Mouse (Mus musculus) liver, embryonic 14.5 days (tissue): ENCODE results near the gene Fbxw11. TPM values are rescaled to one million over a fixed set of nuclear protein-coding genes. Genes with fewer than 3 reads are reported as not detected.

ENCODE experiments used
- ATAC-seq: fragments of 200-750 bp; cut with Nextera tagmentation; 2 replicates; pipeline ENCODE4 v1.8.0; 2017; ENCODE audit warnings: moderate number of reproducible peaks, mild to moderate bottlenecking, moderate library complexity; ENCODE audit not compliant: insufficient read depth
- DNase-seq, 3 experiments: peaks; one replicate each; pipeline ENCODE4 v3.0.0-alpha.2; 2012 to 2013; ENCODE audit warnings: low read depth in 3 of 3, low spot score in 3 of 3
- H3K27ac ChIP-seq: fragments of 300-500 bp; sonication (generic); 2 replicates; pipeline ENCODE4 v1.5.1; 2014; ENCODE audit warnings: moderate library complexity, mild to moderate bottlenecking, control low read depth, inconsistent platforms
- H3K27me3 ChIP-seq: fragments of 300-500 bp; sonication (generic); 2 replicates; pipeline ENCODE4 v1.6.1; 2014; ENCODE audit warnings: mild to moderate bottlenecking, low read length, moderate library complexity; ENCODE audit not compliant: control insufficient read depth, insufficient read depth
- H3K36me3 ChIP-seq: fragments of 300-500 bp; sonication (generic); replicated peaks from 2 replicates; pipeline ENCODE4 v1.6.1; 2014; ENCODE audit warnings: low read depth; ENCODE audit not compliant: control insufficient read depth, insufficient read depth
- H3K4me1 ChIP-seq, 2 experiments: fragments of 200-500 bp in 1 of 2; fragments of 300-500 bp in 1 of 2; sonication (generic) in 1 of 2; replicated peaks; 2 replicates each; pipeline ENCODE4 v1.6.1; 2012 to 2014; ENCODE audit warnings: antibody characterized with exemption in 1 of 2, inconsistent platforms in 1 of 2, low read length in 1 of 2; ENCODE audit not compliant: control insufficient read depth in 2 of 2, insufficient read depth in 2 of 2
- H3K4me2 ChIP-seq: fragments of 300-500 bp; sonication (generic); 2 replicates; pipeline ENCODE4 v1.6.1; 2014; ENCODE audit warnings: low read depth, mild to moderate bottlenecking, control low read depth, moderate library complexity
- H3K4me3 ChIP-seq, 2 experiments: fragments of 200-500 bp in 1 of 2; fragments of 300-500 bp in 1 of 2; sonication (generic) in 1 of 2; 2 replicates each; pipeline ENCODE4 v1.5.1; 2012 to 2014; ENCODE audit warnings: low read depth in 2 of 2, low read length in 2 of 2, mild to moderate bottlenecking in 2 of 2, control low read depth in 1 of 2, inconsistent platforms in 1 of 2, moderate library complexity in 1 of 2; ENCODE audit not compliant: insufficient read depth in 1 of 2
- H3K9ac ChIP-seq: fragments of 300-500 bp; sonication (generic); replicated peaks from 2 replicates; pipeline ENCODE4 v1.6.1; 2014; ENCODE audit warnings: mild to moderate bottlenecking, control low read depth, moderate library complexity
- H3K9me3 ChIP-seq: fragments of 300-500 bp; sonication (generic); 2 replicates; pipeline ENCODE4 v1.6.1; 2016; ENCODE audit warnings: low read length, mixed read lengths; ENCODE audit not compliant: control insufficient read depth
- CTCF ChIP-seq: IDR thresholded peaks from 2 replicates; pipeline ENCODE4 v1.5.1; 2016; ENCODE audit warnings: antibody characterized with exemption, low read depth, control low read depth
- EP300 ChIP-seq: IDR thresholded peaks from 2 replicates; pipeline ENCODE4 v1.6.1; 2016; ENCODE audit warnings: antibody characterized with exemption, low read depth
- WGBS: fragments of 180-500 bp; shearing (Covaris S2); extraction: QIAGEN DNeasy Blood & Tissue Kit; methylation state at CpG from one replicate; pipeline ENCODE4 v1.1.7; 2014; ENCODE audit not compliant: insufficient replicate concordance; 5-methylcytosine and 5-hydroxymethylcytosine counted together
- polyA plus RNA-seq, 2 experiments: library from polyadenylated mRNA; depleted of rRNA in 1 of 2; stranded (reverse) in 1 of 2; unstranded in 1 of 2; fragments of >200 nt; fragmentation: Nextera tagmentation in 1 of 2; extraction: Ambion mirVana in 1 of 2; gene quantifications; 2 replicates each; pipeline versions ENCODE4 v1.2.1 to v1.2.3; 2012 to 2014

Gene Fbxw11
- polyA plus RNA-seq, 2 experiments: 10.9 to 13.9 TPM

DNA sequence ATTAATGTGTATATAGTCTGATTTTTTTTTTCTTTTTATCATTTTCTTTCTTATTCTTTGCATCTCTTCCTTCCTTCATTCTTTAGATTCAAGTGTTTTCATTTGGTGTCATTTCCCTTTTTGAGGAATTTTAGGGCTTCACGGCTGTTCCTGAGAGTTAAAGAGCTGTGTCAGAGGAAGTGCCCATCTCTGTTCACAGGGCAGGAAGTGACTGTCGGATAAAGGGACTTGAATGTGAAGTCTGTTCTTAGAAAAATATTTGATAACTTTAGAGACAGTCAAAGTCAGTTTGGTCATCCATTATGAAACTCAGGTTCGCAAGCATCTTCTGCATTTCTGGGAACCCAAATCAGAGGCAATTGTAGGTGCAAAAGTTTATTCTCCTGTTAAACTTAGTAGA, 55.2 kb downstream of the Fbxw11 start:
- H3K4me3 ChIP-seq: no peak overlapping the region
- ATAC-seq: no peak
- no peak overlapping the region for H3K4me2 ChIP-seq
- H3K9ac ChIP-seq: no peak overlapping the region
- H3K9me3 ChIP-seq: no peaks in the 10 kb centered on the region
- no peak overlapping the region for H3K27ac ChIP-seq
- peaks cover 2 to 15% of the 10 kb centered on the region in 2 experiments; a peak in 3 of 4 replicates for H3K4me1 ChIP-seq
- H3K36me3 ChIP-seq: no peaks in the 10 kb centered on the region
- 13% methylated on average over 3 of the region's 3 CpGs for WGBS
- TF ChIP-seq CTCF (no peak), EP300 (no peak)
- H3K27me3 ChIP-seq: no peaks in the 10 kb centered on the region
- DNase-seq: no peak

DNA sequence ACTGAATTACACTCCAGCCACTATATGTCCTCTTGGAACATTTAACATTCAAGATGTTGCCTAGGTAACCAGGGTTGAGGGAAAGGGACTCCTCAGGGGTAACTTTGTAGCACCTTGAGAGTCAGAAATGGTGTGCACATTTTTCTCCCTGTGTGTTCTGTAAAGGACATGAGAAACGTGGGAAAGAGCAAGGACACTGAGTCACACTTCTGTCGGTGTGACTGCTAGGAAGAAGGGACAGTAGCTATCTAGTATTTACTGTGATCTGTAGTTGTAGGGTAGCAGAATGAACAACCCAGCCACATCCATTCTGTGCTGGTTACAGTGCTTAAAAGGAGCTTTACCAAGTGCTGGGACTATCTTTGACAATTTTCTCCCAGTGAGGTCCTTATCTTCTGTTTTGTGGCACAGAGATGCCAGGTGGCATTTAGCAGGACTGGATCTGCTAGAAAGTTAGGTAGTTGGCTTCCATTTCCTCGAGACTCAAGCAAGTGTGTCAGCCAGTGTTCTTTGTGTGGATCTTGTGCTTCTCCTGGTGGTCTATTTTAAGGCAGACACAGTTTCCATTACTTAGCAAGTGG, 57.5 kb downstream of the Fbxw11 start:
- H3K36me3 ChIP-seq: no peaks in the 10 kb centered on the region
- no peak overlapping the region for H3K27ac ChIP-seq
- H3K9ac ChIP-seq: no peak overlapping the region
- 47% methylated on average over 3 of the region's 3 CpGs for WGBS
- ATAC-seq (no peak), DNase-seq (no peak)
- H3K9me3 ChIP-seq: no peaks in the 10 kb centered on the region
- TF ChIP-seq CTCF (no peak), EP300 (no peak)
- H3K4me1 ChIP-seq: peaks cover 2 to 15% of the 10 kb centered on the region in 2 experiments; a peak in 3 of 4 replicates
- H3K4me3 ChIP-seq: no peak overlapping the region
- no peak overlapping the region for H3K4me2 ChIP-seq
- no peaks in the 10 kb centered on the region for H3K27me3 ChIP-seq

GRCm38 (mm10) chr11:32701566-32701965, 59.0 kb downstream of the Fbxw11 start:
- ATAC-seq (no peak), DNase-seq (no peak)
- Histone ChIP-seq H3K4me1 (peaks cover 2 to 11% of the 10 kb centered on the region in 2 experiments; a peak in 3 of 4 replicates), H3K9me3 (no peaks in the 10 kb centered on the region), H3K27ac (no peak overlapping the region), H3K27me3 (no peaks in the 10 kb centered on the region), H3K36me3 (no peaks in the 10 kb centered on the region), H3K4me2 (no peak overlapping the region), H3K4me3 (no peak overlapping the region), H3K9ac (no peak overlapping the region)
- WGBS: 71% methylated on average over 3 of the region's 3 CpGs
- TF ChIP-seq EP300 (no peak), CTCF (no peak)

DNA sequence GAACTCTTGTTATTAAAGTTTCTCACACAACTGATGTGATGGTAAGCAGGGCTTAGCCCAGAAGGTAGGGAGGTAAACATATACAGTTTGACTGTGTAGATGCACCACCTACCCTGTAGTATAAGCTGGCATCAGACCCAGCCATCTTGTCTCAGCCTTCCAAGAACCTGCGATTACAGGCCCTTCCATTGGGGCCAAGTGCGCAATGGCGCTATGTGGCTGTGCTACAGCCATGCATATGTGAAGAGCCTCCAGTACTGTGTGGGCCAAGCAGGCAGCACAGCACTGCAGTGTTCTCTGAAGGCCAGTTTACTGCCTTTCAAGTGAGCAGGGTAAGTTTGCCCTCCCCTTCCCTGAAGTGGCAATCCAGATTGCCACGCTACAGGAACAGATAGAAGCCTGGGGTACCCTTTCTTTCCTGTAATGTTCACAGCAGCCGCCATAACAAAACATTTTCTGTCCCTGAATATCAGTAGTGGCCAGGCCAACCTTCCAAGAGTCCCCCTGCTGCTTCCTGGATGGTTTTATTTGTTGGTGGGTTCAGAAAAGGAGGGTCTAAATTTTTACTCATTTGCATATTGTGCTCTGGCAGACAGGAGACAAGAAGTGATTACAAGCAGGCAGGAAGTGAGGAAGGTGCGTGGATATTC, 61.8 kb downstream of the Fbxw11 start:
- Histone ChIP-seq H3K36me3 (no peaks in the 10 kb centered on the region), H3K4me2 (no peak overlapping the region), H3K27ac (no peak overlapping the region), H3K9me3 (no peaks in the 10 kb centered on the region), H3K9ac (no peak overlapping the region), H3K4me3 (no peak overlapping the region), H3K27me3 (no peaks in the 10 kb centered on the region), H3K4me1 (peaks cover 0 to 7% of the 10 kb centered on the region in 2 experiments; a peak in 3 of 4 replicates)
- 63% methylated on average over 6 of the region's 6 CpGs for WGBS
- DNase-seq: no peak
- no peak for ATAC-seq
- TF ChIP-seq CTCF (no peak), EP300 (no peak)

DNA sequence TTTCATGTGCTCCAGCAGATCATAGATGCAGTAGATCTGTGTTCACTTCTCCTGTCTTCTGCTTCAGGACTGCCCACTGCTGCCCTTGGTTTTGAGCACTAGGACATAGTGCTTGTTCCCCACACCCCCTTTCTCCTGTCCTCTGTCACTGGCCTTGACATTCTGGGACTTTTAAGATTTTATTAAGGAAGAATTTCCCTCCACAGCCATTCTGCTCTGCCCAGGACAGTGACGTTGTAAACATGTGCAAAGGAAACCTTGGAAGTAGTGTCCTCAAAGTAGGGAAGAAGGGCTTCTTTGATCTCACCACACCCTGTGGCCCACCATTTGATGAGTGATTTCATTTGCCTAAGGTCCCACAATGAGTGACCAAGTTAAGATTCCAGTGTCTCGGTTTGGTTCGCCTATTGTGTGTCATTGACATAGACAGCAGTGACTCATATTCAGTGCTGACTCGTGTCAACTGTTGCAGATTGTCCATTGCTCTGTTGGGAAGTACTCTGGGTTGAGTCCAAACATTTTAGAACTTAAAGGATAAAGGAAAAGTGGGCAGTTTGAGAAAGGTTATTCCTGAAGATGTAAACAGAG, 64.0 kb downstream of the Fbxw11 start:
- no peak for TF ChIP-seq CTCF
- TF ChIP-seq EP300: no peak
- no peaks in the 10 kb centered on the region for H3K36me3 ChIP-seq
- no peak overlapping the region for H3K4me2 ChIP-seq
- no peak overlapping the region for H3K9ac ChIP-seq
- WGBS: 56% methylated on average over 4 of the region's 4 CpGs
- H3K4me1 ChIP-seq: peaks cover 0 to 2% of the 10 kb centered on the region in 2 experiments; a peak in 1 of 4 replicates
- H3K27ac ChIP-seq: no peak overlapping the region
- no peaks in the 10 kb centered on the region for H3K27me3 ChIP-seq
- DNase-seq (no peak), ATAC-seq (no peak)
- H3K9me3 ChIP-seq: no peaks in the 10 kb centered on the region
- no peak overlapping the region for H3K4me3 ChIP-seq
